30 mouse cellular contexts compared by ENCODE assay signal in the genomic region with DNA sequence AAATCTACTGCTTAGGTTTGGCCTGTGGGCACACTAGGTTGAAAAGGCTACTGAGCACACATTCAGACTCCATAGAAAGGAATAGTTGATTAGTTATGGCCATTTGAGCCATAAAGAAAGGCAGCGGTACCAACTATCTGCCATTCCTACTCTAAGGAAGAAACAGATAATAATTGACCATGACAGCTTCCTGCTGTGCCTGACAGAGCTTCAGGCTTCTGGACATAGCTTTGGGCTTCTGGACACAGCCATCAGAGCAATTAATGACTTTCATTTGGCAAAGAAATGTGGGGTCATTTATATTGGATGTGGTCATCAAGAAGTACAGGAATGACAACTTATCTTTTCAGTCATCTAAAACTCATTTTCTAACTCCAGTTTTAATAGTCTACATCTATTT.
DNase-seq lines count a peak whose midpoint lies in the region; ATAC-seq lines count a peak whose summit lies in the region.
"Had no signal": no experiment of that assay in that cellular context is flagged by ENCODE, and none has a peak within 500 bp of the region (broad histone marks: within the 10 kb centered on the region; RNA-seq: fewer than 3 reads in every experiment).

No protein-coding gene starts in this region.

- WGBS in liver, embryonic 11.5 days = 89% methylated on average over 1 of the region's 1 CpGs

- H3K4me1 ChIP-seq in liver, embryonic 11.5 days (replicated peaks; ENCODE audit: control insufficient read depth, insufficient read depth, low read length) = no peaks in the 10 kb centered on the region
- H3K4me1 ChIP-seq: embryonic facial prominence, embryonic 10.5 days; embryonic facial prominence, embryonic 15.5 days; forebrain, embryonic 12.5 days; intestine, embryonic 15.5 days; limb, embryonic 10.5 days; limb, embryonic 15.5 days; neural tube, embryonic 13.5 days; stomach, embryonic 15.5 days had no signal

- ATAC-seq in cerebellum, adult (ENCODE audit: insufficient number of reproducible peaks, low FRiP score, low TSS enrichment) = peak; percentile 61
- ATAC-seq in liver, embryonic 11.5 days (replicated peaks; ENCODE audit: low FRiP score) = no peak
- ATAC-seq: hindbrain, embryonic 16.5 days; intestine, embryonic 15.5 days; midbrain, embryonic 16.5 days; Patski had no signal

- no peaks in the 10 kb centered on the region for H3K27me3 ChIP-seq in liver, embryonic 11.5 days (replicated peaks; ENCODE audit: control insufficient read depth, insufficient read depth, low read length)
- H3K27me3 ChIP-seq: CH12.LX; embryonic facial prominence, embryonic 15.5 days; forebrain, embryonic 12.5 days; intestine, embryonic 15.5 days; limb, embryonic 15.5 days; neural tube, embryonic 13.5 days; Patski; stomach, embryonic 15.5 days had no signal

- H3K4me2 ChIP-seq in liver, embryonic 11.5 days = no peak overlapping the region
- H3K4me2 ChIP-seq: embryonic facial prominence, embryonic 15.5 days; forebrain, embryonic 12.5 days; intestine, embryonic 15.5 days; limb, embryonic 15.5 days; midbrain, embryonic 11.5 days; neural tube, embryonic 13.5 days; stomach, embryonic 15.5 days had no signal

- H3K36me3 ChIP-seq in liver, embryonic 11.5 days (ENCODE audit: control insufficient read depth, insufficient read depth, low read length) = no peaks in the 10 kb centered on the region
- H3K36me3 ChIP-seq: embryonic facial prominence, embryonic 10.5 days; embryonic facial prominence, embryonic 15.5 days; forebrain, embryonic 12.5 days; hindbrain, embryonic 10.5 days; intestine, embryonic 15.5 days; limb, embryonic 10.5 days; limb, embryonic 15.5 days; neural tube, embryonic 13.5 days; stomach, embryonic 15.5 days had no signal

- no peak overlapping the region for H3K27ac ChIP-seq in liver, embryonic 11.5 days (ENCODE audit: low read depth, low read length)
- H3K27ac ChIP-seq: embryonic facial prominence, embryonic 10.5 days; embryonic facial prominence, embryonic 15.5 days; forebrain, embryonic 12.5 days; hindbrain, embryonic 10.5 days; intestine, embryonic 15.5 days; limb, embryonic 10.5 days; limb, embryonic 15.5 days; liver, embryonic 14.5 days; neural tube, embryonic 13.5 days; stomach, embryonic 15.5 days had no signal

- H3K9me3 ChIP-seq in liver, embryonic 11.5 days (ENCODE audit: control insufficient read depth, low read length) = no peaks in the 10 kb centered on the region
- H3K9me3 ChIP-seq: embryonic facial prominence, embryonic 10.5 days; embryonic facial prominence, embryonic 15.5 days; forebrain, embryonic 12.5 days; hindbrain, embryonic 10.5 days; intestine, embryonic 15.5 days; limb, embryonic 10.5 days; limb, embryonic 15.5 days; neural tube, embryonic 13.5 days; stomach, embryonic 15.5 days had no signal

- no peak overlapping the region for H3K4me3 ChIP-seq in liver, embryonic 11.5 days (ENCODE audit: low read depth, low read length)
- H3K4me3 ChIP-seq: embryonic facial prominence, embryonic 10.5 days; embryonic facial prominence, embryonic 15.5 days; forebrain, embryonic 12.5 days; hindbrain, embryonic 10.5 days; intestine, embryonic 15.5 days; limb, embryonic 10.5 days; limb, embryonic 15.5 days; neural tube, embryonic 13.5 days; stomach, embryonic 15.5 days had no signal

- no peak overlapping the region for H3K9ac ChIP-seq in liver, embryonic 11.5 days (ENCODE audit: low read depth, low read length)
- H3K9ac ChIP-seq: embryonic facial prominence, embryonic 15.5 days; forebrain, embryonic 12.5 days; intestine, embryonic 15.5 days; limb, embryonic 15.5 days; liver, embryonic 14.5 days; neural tube, embryonic 13.5 days; stomach, embryonic 15.5 days had no signal

- no peak for DNase-seq in cerebellum, adult 11-12 months
- DNase-seq in embryo, embryonic 10 days (ENCODE audit: low spot score) = peak; percentile 26
- DNase-seq in embryo, embryonic 11 days = no peak
- DNase-seq in MN1 (ENCODE audit: low spot score) = peak; percentile 37
- peak; percentile 72 for DNase-seq in retina, postnatal 1 day
- no peak for DNase-seq in liver, embryonic 11.5 days (ENCODE audit: low spot score)
- DNase-seq: adrenal gland, postnatal 10 days; gastrocnemius, postnatal 10 days; heart, postnatal 14 days; kidney, adult 2 months; kidney, postnatal 4 days; lung, adult 2 months; lung, postnatal 14 days; right cerebral cortex, postnatal 25 days had no signal

Comparison
In these comparisons a context has a peak if more than half of its experiments do, and no peak if none do; other contexts are left out.
1. DNase-seq: peak in embryo, embryonic 10 days (single experiment), MN1 (single experiment) and retina, postnatal 1 day (single experiment); none in cerebellum, adult 11-12 months (single experiment), embryo, embryonic 11 days (single experiment) and liver, embryonic 11.5 days (single experiment).